Mouse (Mus musculus) myocyte (in vitro differentiated cells): Measurements from ENCODE around the gene Ltbp1.

ENCODE experiments used
- E2F4 ChIP-seq: IDR thresholded peaks from one replicate; pipeline ENCODE4 v1.6.1; 2011; ENCODE audit warnings: mild to moderate bottlenecking, control low read depth, moderate library complexity; ENCODE audit not compliant: insufficient read depth
- MAX ChIP-seq: IDR thresholded peaks from one replicate; pipeline ENCODE4 v1.6.1; 2011; ENCODE audit warnings: low read depth, mild to moderate bottlenecking, control low read depth
- POLR2A ChIP-seq: IDR thresholded peaks from one replicate; pipeline ENCODE4 v1.6.1; 2011; ENCODE audit warnings: low read depth, mild to moderate bottlenecking, control low read depth, moderate library complexity; ENCODE audit not compliant: insufficient read length
- SRF ChIP-seq: IDR thresholded peaks from one replicate; pipeline ENCODE4 v1.6.1; 2011; ENCODE audit warnings: low read depth; ENCODE audit not compliant: control insufficient read depth, insufficient read length
- TCF12 ChIP-seq: IDR thresholded peaks from one replicate; pipeline ENCODE4 v1.6.1; 2011; ENCODE audit warnings: mild to moderate bottlenecking, control low read depth; ENCODE audit not compliant: poor library complexity, insufficient read depth, severe bottlenecking
- USF1 ChIP-seq: IDR thresholded peaks from one replicate; pipeline ENCODE4 v1.6.1; 2011; ENCODE audit warnings: low read depth, mild to moderate bottlenecking, control low read depth, moderate library complexity

DNA sequence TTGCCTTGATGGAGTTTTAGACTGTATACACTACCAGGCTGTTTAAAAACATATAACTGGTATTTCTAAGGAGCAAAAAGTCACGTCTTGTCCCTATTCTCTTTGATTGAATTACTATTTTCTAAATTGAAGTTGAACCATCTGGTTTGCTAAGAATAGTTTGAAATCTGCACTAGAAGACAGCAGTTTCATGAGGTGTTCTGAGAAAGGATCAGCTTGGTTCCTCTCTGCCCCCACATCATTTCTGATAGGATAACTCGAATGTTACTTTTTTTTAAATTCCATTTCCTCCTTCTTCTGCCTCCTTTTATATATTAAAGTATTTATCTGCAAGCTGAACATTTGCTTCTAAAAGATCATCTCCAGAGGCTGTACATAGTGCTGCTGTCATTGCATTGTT is 231.2 kb downstream of the Ltbp1 start:
- TF ChIP-seq E2F4 (no peak), POLR2A (no peak), USF1 (no peak), MAX (no peak), TCF12 (no peak), SRF (no peak)
